Mouse (Mus musculus) lung, embryonic 14.5 days (tissue): ENCODE measurements at regions not wholly inside any gene's neighbourhood (a gene's known extent, or its start where the extent isn't known, plus 50 kb on each side); places are given as distances from the start of the nearest gene placed in this dataset.

ENCODE experiments used
- ATAC-seq: fragments of 200-750 bp; cut with Nextera tagmentation; 2 replicates; pipeline ENCODE4 v1.8.0; 2017; ENCODE audit warnings: mild to moderate bottlenecking, moderate TSS enrichment, moderate library complexity; ENCODE audit not compliant: insufficient read depth
- DNase-seq: peaks from one replicate; pipeline ENCODE4 v3.0.0-alpha.2; 2015
- H3K27ac ChIP-seq: fragments of 300-500 bp; sonication (generic); 2 replicates; pipeline ENCODE4 v1.5.1; 2014; ENCODE audit warnings: low read depth, mild to moderate bottlenecking, moderate library complexity
- H3K27me3 ChIP-seq: fragments of 300-500 bp; sonication (generic); 2 replicates; pipeline ENCODE4 v1.6.1; 2014; ENCODE audit warnings: low read length, control low read depth; ENCODE audit not compliant: insufficient read depth
- H3K36me3 ChIP-seq: fragments of 300-500 bp; sonication (generic); 2 replicates; pipeline ENCODE4 v1.6.1; 2014; ENCODE audit warnings: control low read depth; ENCODE audit not compliant: insufficient read depth
- H3K4me1 ChIP-seq: fragments of 300-500 bp; sonication (generic); 2 replicates; pipeline ENCODE4 v1.6.1; 2014; ENCODE audit warnings: antibody characterized with exemption, control low read depth; ENCODE audit not compliant: insufficient read depth
- H3K4me2 ChIP-seq: fragments of 300-500 bp; sonication (generic); 2 replicates; pipeline ENCODE4 v1.6.1; 2014; ENCODE audit warnings: mild to moderate bottlenecking
- H3K4me3 ChIP-seq: fragments of 300-500 bp; sonication (generic); 2 replicates; pipeline ENCODE4 v1.5.1; 2014; ENCODE audit warnings: low read depth, low read length
- H3K9ac ChIP-seq: fragments of 300-500 bp; sonication (generic); 2 replicates; pipeline ENCODE4 v1.6.1; 2014
- H3K9me3 ChIP-seq: fragments of 300-500 bp; sonication (generic); 2 replicates; pipeline ENCODE4 v1.6.1; 2016; ENCODE audit warnings: low read depth, low read length, control low read depth
- CTCF ChIP-seq: IDR thresholded peaks from 2 replicates; pipeline ENCODE4 v1.5.1; 2016; ENCODE audit warnings: antibody characterized with exemption, low read depth
- WGBS: fragments of 180-500 bp; shearing (Covaris S2); extraction: QIAGEN DNeasy Blood & Tissue Kit; methylation state at CpG from one replicate; pipeline ENCODE4 v1.1.7; 2014; 5-methylcytosine and 5-hydroxymethylcytosine counted together

GRCm38 (mm10) chr5:39557376-39558001 lies 197.8 kb downstream of the Hs3st1 start:
- Histone ChIP-seq H3K4me3 (no peak overlapping the region), H3K27ac (no peak overlapping the region), H3K27me3 (no peaks in the 10 kb centered on the region), H3K4me1 (no peaks in the 10 kb centered on the region), H3K36me3 (no peaks in the 10 kb centered on the region), H3K9me3 (no peaks in the 10 kb centered on the region), H3K4me2 (no peak overlapping the region), H3K9ac (no peak overlapping the region)
- no peak for DNase-seq
- no peak for TF ChIP-seq CTCF
- no peak for ATAC-seq
- 68% methylated on average over 4 of the region's 4 CpGs for WGBS

- no peaks in the 10 kb centered on the region for H3K9me3 ChIP-seq
- WGBS = 61% methylated on average over 2 of the region's 2 CpGs
- no peaks in the 10 kb centered on the region for H3K36me3 ChIP-seq
- H3K4me2 ChIP-seq = no peak overlapping the region
- H3K9ac ChIP-seq = no peak overlapping the region
- H3K27me3 ChIP-seq = no peaks in the 10 kb centered on the region
- no peak for TF ChIP-seq CTCF
- DNase-seq (no peak), ATAC-seq (no peak)
- no peaks in the 10 kb centered on the region for H3K4me1 ChIP-seq
- H3K27ac ChIP-seq = no peak overlapping the region
- no peak overlapping the region for H3K4me3 ChIP-seq
These were observed 218.2 kb downstream of the Hs3st1 start for GRCm38 (mm10) chr5:39537044-39537443.

GRCm38 (mm10) chr5:39536351-39536750 lies 218.9 kb downstream of the Hs3st1 start:
- Histone ChIP-seq H3K4me2 (no peak overlapping the region), H3K27ac (no peak overlapping the region), H3K36me3 (no peaks in the 10 kb centered on the region), H3K4me3 (no peak overlapping the region), H3K9me3 (no peaks in the 10 kb centered on the region), H3K4me1 (no peaks in the 10 kb centered on the region), H3K9ac (no peak overlapping the region), H3K27me3 (no peaks in the 10 kb centered on the region)
- ATAC-seq = no peak
- no peak for TF ChIP-seq CTCF
- 40% methylated on average over 2 of the region's 2 CpGs for WGBS
- DNase-seq = no peak

GRCm38 (mm10) chr5:39510246-39510645 lies 245.0 kb downstream of the Hs3st1 start:
- H3K9me3 ChIP-seq = no peaks in the 10 kb centered on the region
- DNase-seq = no peak
- no peak overlapping the region for H3K4me2 ChIP-seq
- H3K27ac ChIP-seq = no peak overlapping the region
- no peak for ATAC-seq
- no peak for TF ChIP-seq CTCF
- no peaks in the 10 kb centered on the region for H3K27me3 ChIP-seq
- no peaks in the 10 kb centered on the region for H3K36me3 ChIP-seq
- WGBS = 62% methylated on average over 1 of the region's 1 CpGs
- no peak overlapping the region for H3K9ac ChIP-seq
- H3K4me1 ChIP-seq = no peaks in the 10 kb centered on the region
- H3K4me3 ChIP-seq = no peak overlapping the region

- ATAC-seq = no peak
These were observed 272.5 kb downstream of the Hs3st1 start for GRCm38 (mm10) chr5:39482756-39483155.

GRCm38 (mm10) chr5:39458116-39458525 lies 297.2 kb downstream of the Hs3st1 start:
- Histone ChIP-seq H3K27me3 (no peaks in the 10 kb centered on the region), H3K9ac (no peak overlapping the region), H3K4me3 (no peak overlapping the region), H3K4me1 (no peaks in the 10 kb centered on the region), H3K27ac (no peak overlapping the region), H3K4me2 (no peak overlapping the region), H3K36me3 (no peaks in the 10 kb centered on the region), H3K9me3 (no peaks in the 10 kb centered on the region)
- WGBS = 75% methylated on average over 2 of the region's 2 CpGs
- ATAC-seq (no peak), DNase-seq (no peak)
- no peak for TF ChIP-seq CTCF

More at GRCm38 (mm10) chr5:39482756-39483155, 272.5 kb downstream of the Hs3st1 start:
- no peak for TF ChIP-seq CTCF
- Histone ChIP-seq H3K27ac (no peak overlapping the region), H3K9ac (no peak overlapping the region), H3K36me3 (no peaks in the 10 kb centered on the region), H3K27me3 (no peaks in the 10 kb centered on the region), H3K4me2 (no peak overlapping the region), H3K4me1 (no peaks in the 10 kb centered on the region), H3K4me3 (no peak overlapping the region), H3K9me3 (no peaks in the 10 kb centered on the region)
- WGBS = 57% methylated on average over 5 of the region's 5 CpGs
- no peak for DNase-seq

- ATAC-seq (no peak), DNase-seq (no peak)
- Histone ChIP-seq H3K27me3 (no peaks in the 10 kb centered on the region), H3K36me3 (no peaks in the 10 kb centered on the region), H3K4me2 (no peak overlapping the region), H3K9ac (no peak overlapping the region), H3K4me1 (no peaks in the 10 kb centered on the region), H3K4me3 (no peak overlapping the region), H3K9me3 (no peaks in the 10 kb centered on the region), H3K27ac (no peak overlapping the region)
- no peak for TF ChIP-seq CTCF
These were observed 301.6 kb downstream of the Hs3st1 start for GRCm38 (mm10) chr5:39453706-39454105.

GRCm38 (mm10) chr5:39440817-39441216 lies 314.5 kb downstream of the Hs3st1 start:
- DNase-seq = no peak

More at GRCm38 (mm10) chr5:39440817-39441216, 314.5 kb downstream of the Hs3st1 start:
- ATAC-seq = no peak
- Histone ChIP-seq H3K27ac (no peak overlapping the region), H3K4me2 (no peak overlapping the region), H3K4me1 (no peaks in the 10 kb centered on the region), H3K36me3 (no peaks in the 10 kb centered on the region), H3K9ac (no peak overlapping the region), H3K4me3 (no peak overlapping the region), H3K9me3 (no peaks in the 10 kb centered on the region), H3K27me3 (no peaks in the 10 kb centered on the region)
- TF ChIP-seq CTCF = no peak
- WGBS = 90% methylated on average over 3 of the region's 3 CpGs
